Mouse (Mus musculus) heart, embryonic 13.5 days (tissue): Measurements from ENCODE around the gene Gm17409. TPM values are rescaled to one million over a fixed set of nuclear protein-coding genes. Genes with fewer than 3 reads are reported as not detected.

ENCODE experiments used
- ATAC-seq: fragments of 200-750 bp; cut with Nextera tagmentation; 2 replicates; pipeline ENCODE4 v1.8.0; 2017; ENCODE audit warnings: moderate TSS enrichment; ENCODE audit not compliant: insufficient number of reproducible peaks, low FRiP score, low TSS enrichment; ENCODE audit errors: extremely low read depth
- H3K27ac ChIP-seq: fragments of 300-500 bp; sonication (generic); replicated peaks from 2 replicates; pipeline ENCODE4 v1.5.1; 2015; ENCODE audit warnings: moderate library complexity, mild to moderate bottlenecking, inconsistent platforms
- H3K27me3 ChIP-seq: fragments of 300-500 bp; sonication (generic); replicated peaks from 2 replicates; pipeline ENCODE4 v1.6.1; 2015; ENCODE audit warnings: mild to moderate bottlenecking, inconsistent platforms
- H3K36me3 ChIP-seq: fragments of 300-500 bp; sonication (generic); 2 replicates; pipeline ENCODE4 v1.6.1; 2015; ENCODE audit warnings: mild to moderate bottlenecking, inconsistent platforms
- H3K4me1 ChIP-seq: fragments of 300-500 bp; sonication (generic); 2 replicates; pipeline ENCODE4 v1.6.1; 2015; ENCODE audit warnings: inconsistent platforms
- H3K4me2 ChIP-seq: fragments of 300-500 bp; sonication (generic); 2 replicates; pipeline ENCODE4 v1.6.1; 2015; ENCODE audit warnings: inconsistent platforms, mild to moderate bottlenecking, moderate library complexity
- H3K4me3 ChIP-seq: fragments of 300-500 bp; sonication (generic); 2 replicates; pipeline ENCODE4 v1.5.1; 2015; ENCODE audit warnings: moderate library complexity, mild to moderate bottlenecking, inconsistent platforms
- H3K9ac ChIP-seq: fragments of 300-500 bp; sonication (generic); 2 replicates; pipeline ENCODE4 v1.6.1; 2015; ENCODE audit warnings: inconsistent platforms, mild to moderate bottlenecking, moderate library complexity
- H3K9me3 ChIP-seq: fragments of 300-500 bp; sonication (generic); 2 replicates; pipeline ENCODE4 v1.6.1; 2016; ENCODE audit warnings: inconsistent platforms
- WGBS: fragments of 180-500 bp; shearing (Covaris S2); methylation state at CpG from one replicate; pipeline ENCODE4 v1.1.7; 2015; ENCODE audit warnings: mixed read lengths; 5-methylcytosine and 5-hydroxymethylcytosine counted together
- polyA plus RNA-seq: library from polyadenylated mRNA; unstranded; fragments of >200 nt; fragmentation: Nextera tagmentation; extraction: Ambion mirVana; gene quantifications from 2 replicates; pipeline ENCODE4 v1.2.1, GENCODE M21; 2015

The Gm17409 gene
- 0.15 TPM in 1 of 2 replicates, not detected in the other for polyA plus RNA-seq

DNA sequence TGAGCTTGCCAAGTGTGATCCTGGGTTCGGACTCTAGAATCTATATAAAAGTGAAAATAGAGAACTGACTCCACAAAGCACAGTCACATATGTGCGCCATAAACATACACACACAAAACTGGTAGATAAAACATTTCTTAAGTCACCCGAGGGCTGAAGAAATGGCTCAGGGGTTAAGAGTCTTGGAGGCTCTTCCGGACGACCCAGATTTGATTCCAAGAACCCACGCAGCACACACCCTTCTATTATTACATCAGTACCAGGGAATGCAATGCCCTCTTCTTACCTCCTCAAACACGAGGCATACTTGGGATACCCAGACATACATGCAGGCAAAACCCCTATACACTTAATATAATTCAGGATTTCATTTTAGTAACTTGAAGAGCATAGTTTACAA is at the start of gene Gm17409:
Gene Gm17409 (plus strand): TSS at position 301 of the 400 bp plus-strand sequence.
- peaks cover 5% of the 10 kb centered on the region; the same call in 1 of the 2 replicates for H3K9me3 ChIP-seq
- no peak within 1 kb of the TSS for H3K9ac ChIP-seq
- no peak within 1 kb of the TSS for H3K4me2 ChIP-seq
- no peak within 1 kb of the TSS for H3K4me3 ChIP-seq
- H3K36me3 ChIP-seq = peaks cover 97% of the 10 kb centered on the region
- WGBS = 76% methylated on average over 7 of the region's 7 CpGs
- H3K27me3 ChIP-seq = no peaks in the 10 kb centered on the region
- no peak for ATAC-seq
- H3K4me1 ChIP-seq = 0 out of 2 replicates have a peak, but pooled peaks cover 3% of the 10 kb centered on the region
- no peak within 1 kb of the TSS for H3K27ac ChIP-seq

DNA sequence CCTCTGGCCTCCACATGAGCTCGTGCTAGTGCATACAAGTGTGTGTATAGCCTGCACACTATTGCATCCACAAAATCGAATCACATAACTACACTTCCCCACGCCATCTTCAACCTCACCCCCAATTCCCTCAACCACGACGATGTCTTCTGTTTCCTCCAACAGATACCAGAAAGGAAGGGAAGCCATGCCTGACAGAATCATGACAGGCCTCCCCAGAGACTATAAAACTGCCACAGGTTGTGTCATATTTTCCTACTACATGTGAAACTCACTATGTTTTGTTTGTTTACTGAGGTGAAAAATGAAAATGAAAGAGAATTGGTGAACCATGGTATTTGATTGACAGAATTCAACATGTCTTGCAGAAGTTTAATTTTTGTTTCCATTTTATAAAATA is 46.6 kb upstream of the Gm17409 start:
- no peak for ATAC-seq
- no peaks in the 10 kb centered on the region for H3K27me3 ChIP-seq
- no peak overlapping the region for H3K9ac ChIP-seq
- H3K36me3 ChIP-seq = peaks cover 27% of the 10 kb centered on the region
- H3K9me3 ChIP-seq = no peaks in the 10 kb centered on the region
- WGBS = 56% methylated on average over 5 of the region's 5 CpGs
- no peak overlapping the region for H3K27ac ChIP-seq
- no peaks in the 10 kb centered on the region for H3K4me1 ChIP-seq
- H3K4me2 ChIP-seq = no peak overlapping the region
- H3K4me3 ChIP-seq = no peak overlapping the region

GRCm38 (mm10) chr2:58425436-58426004 is 44.4 kb upstream of the Gm17409 start:
- 86% methylated on average over 13 of the region's 13 CpGs for WGBS
- H3K36me3 ChIP-seq = peaks cover 17% of the 10 kb centered on the region
- no peak overlapping the region for H3K27ac ChIP-seq
- H3K4me3 ChIP-seq = no peak overlapping the region
- no peak overlapping the region for H3K9ac ChIP-seq
- no peaks in the 10 kb centered on the region for H3K27me3 ChIP-seq
- ATAC-seq = no peak
- no peak overlapping the region for H3K4me2 ChIP-seq
- no peaks in the 10 kb centered on the region for H3K9me3 ChIP-seq
- H3K4me1 ChIP-seq = no peaks in the 10 kb centered on the region

GRCm38 (mm10) chr2:58432211-58432610 is 37.7 kb upstream of the Gm17409 start:
- no peak for ATAC-seq
- Histone ChIP-seq H3K4me2 (no peak overlapping the region), H3K4me3 (no peak overlapping the region), H3K27ac (no peak overlapping the region), H3K27me3 (no peaks in the 10 kb centered on the region), H3K4me1 (0 out of 2 replicates have a peak, but pooled peaks cover 3% of the 10 kb centered on the region), H3K9me3 (no peaks in the 10 kb centered on the region), H3K9ac (no peak overlapping the region), H3K36me3 (peaks cover 40% of the 10 kb centered on the region)
- WGBS = 89% methylated on average over 7 of the region's 7 CpGs

DNA sequence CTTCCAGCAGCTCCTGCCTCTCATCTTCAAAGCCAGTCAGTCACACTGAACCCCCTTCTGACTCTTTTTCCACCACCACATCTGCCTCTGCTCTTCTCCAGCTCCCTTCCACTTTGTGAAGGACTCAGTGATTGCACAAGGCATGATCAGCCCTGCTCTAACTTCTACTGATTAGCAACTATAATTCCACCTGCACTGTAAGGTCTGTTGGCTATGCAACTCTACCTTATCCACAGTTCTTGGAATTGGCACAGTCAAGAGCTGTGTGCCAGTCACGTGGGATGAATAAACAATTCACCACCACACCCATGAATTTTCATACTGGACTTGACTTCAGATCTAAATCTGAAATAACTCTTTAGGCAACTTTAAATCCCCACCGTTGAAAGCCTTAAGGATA is 36.6 kb upstream of the Gm17409 start:
- WGBS = 86% methylated on average over 2 of the region's 2 CpGs
- peaks cover 37% of the 10 kb centered on the region for H3K36me3 ChIP-seq

GRCm38 (mm10) chr2:58434438-58434837 is 35.5 kb upstream of the Gm17409 start:
- no peak overlapping the region for H3K27ac ChIP-seq
- no peak for ATAC-seq
- H3K4me2 ChIP-seq = no peak overlapping the region
- 0 out of 2 replicates have a peak, but pooled peaks cover 3% of the 10 kb centered on the region for H3K4me1 ChIP-seq
- peaks cover 46% of the 10 kb centered on the region for H3K36me3 ChIP-seq
- WGBS = 70% methylated on average over 2 of the region's 2 CpGs
- H3K27me3 ChIP-seq = no peaks in the 10 kb centered on the region
- H3K4me3 ChIP-seq = no peak overlapping the region
- no peak overlapping the region for H3K9ac ChIP-seq
- no peaks in the 10 kb centered on the region for H3K9me3 ChIP-seq

More for the DNA sequence above, 36.6 kb upstream of the Gm17409 start:
- H3K4me2 ChIP-seq = no peak overlapping the region
- no peaks in the 10 kb centered on the region for H3K27me3 ChIP-seq
- 0 out of 2 replicates have a peak, but pooled peaks cover 3% of the 10 kb centered on the region for H3K4me1 ChIP-seq
- no peak for ATAC-seq
- H3K9ac ChIP-seq = no peak overlapping the region
- H3K9me3 ChIP-seq = no peaks in the 10 kb centered on the region
- no peak overlapping the region for H3K4me3 ChIP-seq
- H3K27ac ChIP-seq = no peak overlapping the region

DNA sequence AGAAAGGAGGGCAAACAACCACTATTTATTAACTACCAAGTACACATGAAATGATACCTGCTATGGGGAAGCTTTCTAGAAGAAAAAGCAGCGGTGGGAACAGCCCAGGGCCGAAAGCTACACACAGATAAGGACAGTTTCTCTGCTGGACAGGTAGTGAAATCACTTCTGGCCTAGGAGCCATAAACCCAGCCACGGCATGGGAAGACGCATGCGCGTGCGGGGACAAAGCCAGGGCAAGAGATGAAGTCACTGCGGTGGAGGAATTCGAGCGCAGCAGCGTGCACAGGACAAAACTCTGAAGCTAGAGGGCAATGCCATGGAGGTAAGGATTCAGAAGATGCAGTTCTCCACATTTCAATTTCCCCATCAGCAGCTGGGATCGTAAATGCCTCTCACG is 34.4 kb upstream of the Gm17409 start:
- Histone ChIP-seq H3K9ac (no peak overlapping the region), H3K4me2 (no peak overlapping the region), H3K4me1 (0 out of 2 replicates have a peak, but pooled peaks cover 3% of the 10 kb centered on the region), H3K27me3 (no peaks in the 10 kb centered on the region), H3K4me3 (no peak overlapping the region), H3K27ac (peak overlapping the region; percentile 20; the same call in 1 of the 2 replicates), H3K36me3 (peaks cover 53% of the 10 kb centered on the region), H3K9me3 (no peaks in the 10 kb centered on the region)
- 88% methylated on average over 13 of the region's 13 CpGs for WGBS
- ATAC-seq = no peak

GRCm38 (mm10) chr2:58436911-58437310 is 33.0 kb upstream of the Gm17409 start:
- H3K4me3 ChIP-seq = no peak overlapping the region
- H3K9me3 ChIP-seq = no peaks in the 10 kb centered on the region
- ATAC-seq = no peak
- H3K4me1 ChIP-seq = 0 out of 2 replicates have a peak, but pooled peaks cover 3% of the 10 kb centered on the region
- peaks cover 54% of the 10 kb centered on the region for H3K36me3 ChIP-seq
- no peak overlapping the region for H3K9ac ChIP-seq
- no peaks in the 10 kb centered on the region for H3K27me3 ChIP-seq
- WGBS = 88% methylated on average over 3 of the region's 3 CpGs
- H3K27ac ChIP-seq = no peak overlapping the region
- no peak overlapping the region for H3K4me2 ChIP-seq

DNA sequence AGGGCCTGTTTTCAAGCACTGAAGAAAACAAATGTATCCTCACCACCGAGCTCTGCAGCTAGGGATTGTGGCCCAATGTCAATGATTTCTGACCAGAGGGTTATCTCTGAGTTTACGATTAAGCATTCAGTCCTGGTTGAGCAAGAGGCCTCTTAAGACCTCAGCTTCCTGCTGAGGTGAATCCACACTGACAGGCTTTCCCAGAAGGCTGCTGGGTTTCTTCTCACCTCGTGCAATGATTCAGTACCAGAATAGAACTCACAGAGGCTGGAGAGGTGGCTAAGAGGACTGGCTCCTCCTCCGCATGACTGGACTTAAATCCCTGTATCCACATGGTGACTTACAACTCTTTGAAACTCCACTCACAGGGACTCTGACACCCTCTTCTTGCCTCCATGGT is 26.8 kb upstream of the Gm17409 start:
- Histone ChIP-seq H3K4me3 (no peak overlapping the region), H3K9ac (no peak overlapping the region), H3K4me1 (0 out of 2 replicates have a peak, but pooled peaks cover 2% of the 10 kb centered on the region), H3K9me3 (no peaks in the 10 kb centered on the region), H3K27me3 (no peaks in the 10 kb centered on the region), H3K4me2 (no peak overlapping the region), H3K27ac (no peak overlapping the region), H3K36me3 (peaks cover 68% of the 10 kb centered on the region)
- ATAC-seq = no peak
- 42% methylated on average over 4 of the region's 4 CpGs for WGBS

GRCm38 (mm10) chr2:58447001-58447400 is 22.9 kb upstream of the Gm17409 start:
- WGBS = 89% methylated on average over 15 of the region's 15 CpGs
- no peak for ATAC-seq
- 0 out of 2 replicates have a peak, but pooled peaks cover 2% of the 10 kb centered on the region for H3K4me1 ChIP-seq
- H3K27ac ChIP-seq = no peak overlapping the region
- no peak overlapping the region for H3K4me3 ChIP-seq
- no peaks in the 10 kb centered on the region for H3K9me3 ChIP-seq
- H3K36me3 ChIP-seq = peaks cover 57% of the 10 kb centered on the region
- no peaks in the 10 kb centered on the region for H3K27me3 ChIP-seq
- no peak overlapping the region for H3K4me2 ChIP-seq
- no peak overlapping the region for H3K9ac ChIP-seq

DNA sequence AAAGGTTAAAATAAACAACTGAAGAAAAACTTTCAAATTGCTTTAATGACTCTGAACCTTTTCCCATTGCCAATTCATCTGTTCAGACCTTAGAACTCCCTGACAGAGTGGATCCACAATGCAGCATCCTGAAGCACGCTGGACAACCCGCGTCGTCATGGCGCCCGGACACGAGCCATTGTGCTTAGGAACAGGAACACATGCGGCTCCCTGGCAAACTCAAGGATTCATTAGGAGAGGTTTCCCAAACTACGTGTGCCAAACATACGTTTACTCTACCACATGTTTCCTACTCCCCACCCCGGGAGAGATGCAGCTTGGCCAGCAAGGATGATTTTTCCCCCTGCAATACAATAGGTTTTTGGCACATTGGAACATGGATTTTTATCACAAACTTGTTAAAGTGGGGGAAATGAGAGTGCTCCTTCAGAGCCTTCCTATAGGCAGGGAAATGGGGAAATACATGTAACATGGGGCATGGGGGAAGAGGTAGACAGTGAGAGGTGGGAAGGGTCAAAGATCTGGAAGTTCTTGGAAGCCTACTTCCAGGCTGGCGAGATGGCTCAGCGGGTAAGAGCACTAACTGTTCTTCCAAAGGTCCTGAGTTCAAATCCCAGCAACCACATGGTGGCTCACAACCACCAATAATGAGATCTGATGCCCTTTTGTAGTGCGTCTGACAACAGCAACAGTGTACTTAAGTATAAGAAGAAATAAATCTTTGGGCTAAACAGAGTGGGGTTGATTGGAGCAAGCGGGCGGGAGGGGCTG is 15.6 kb upstream of the Gm17409 start:
- Histone ChIP-seq H3K9me3 (no peaks in the 10 kb centered on the region), H3K27ac (no peak overlapping the region), H3K27me3 (no peaks in the 10 kb centered on the region), H3K4me3 (no peak overlapping the region), H3K9ac (no peak overlapping the region), H3K4me2 (no peak overlapping the region), H3K4me1 (no peaks in the 10 kb centered on the region; the same call in 1 of the 2 replicates), H3K36me3 (peaks cover 66% of the 10 kb centered on the region)
- 84% methylated on average over 16 of the region's 16 CpGs for WGBS
- no peak for ATAC-seq
